Mouse (Mus musculus): ENCODE measurements around the gene Cnnm2.

Gene Cnnm2

DNA sequence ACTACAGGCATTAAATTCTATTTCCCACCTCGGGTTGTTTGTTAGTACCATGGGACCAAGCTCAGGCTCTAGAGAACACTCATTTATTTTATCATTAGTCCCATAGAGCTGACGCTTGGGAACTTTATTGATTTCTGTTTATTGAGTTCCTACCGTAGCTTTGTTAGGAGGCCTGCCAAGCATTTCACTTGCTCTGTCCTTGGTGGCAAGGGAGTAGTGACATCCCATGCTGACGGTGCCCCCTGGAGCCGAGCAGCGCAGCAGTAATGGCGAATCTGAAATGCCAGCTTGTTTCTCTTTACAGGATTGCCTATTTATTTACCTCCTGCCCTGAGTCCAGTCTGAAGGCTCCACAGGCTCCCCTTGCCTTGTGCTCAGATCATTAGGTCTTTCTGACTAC, 84.7 kb downstream of the Cnnm2 start:
- no peak for DNase-seq (ENCODE audit: low read depth, low spot score)

DNA sequence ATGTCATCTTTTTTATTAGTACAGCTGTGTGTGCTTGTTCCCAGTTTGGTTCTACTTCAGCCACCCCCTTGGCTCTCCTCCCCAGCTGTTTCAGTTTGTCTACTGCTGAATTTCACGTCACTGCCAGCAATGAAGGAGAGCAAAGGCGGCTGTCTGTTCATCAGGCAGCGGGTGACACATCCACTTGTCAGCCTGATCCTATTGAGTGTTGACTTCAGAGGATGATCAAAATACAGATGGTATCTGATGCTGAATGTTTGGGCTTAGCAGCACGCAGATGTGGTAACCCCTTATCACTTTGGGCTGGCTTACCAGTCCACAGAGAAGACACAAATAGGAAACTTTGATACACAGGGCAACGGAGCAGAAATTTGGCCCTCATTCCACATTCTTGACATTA, 85.1 kb downstream of the Cnnm2 start:
- DNase-seq (ENCODE audit: low read depth, low spot score) = peak; percentile 53

DNA sequence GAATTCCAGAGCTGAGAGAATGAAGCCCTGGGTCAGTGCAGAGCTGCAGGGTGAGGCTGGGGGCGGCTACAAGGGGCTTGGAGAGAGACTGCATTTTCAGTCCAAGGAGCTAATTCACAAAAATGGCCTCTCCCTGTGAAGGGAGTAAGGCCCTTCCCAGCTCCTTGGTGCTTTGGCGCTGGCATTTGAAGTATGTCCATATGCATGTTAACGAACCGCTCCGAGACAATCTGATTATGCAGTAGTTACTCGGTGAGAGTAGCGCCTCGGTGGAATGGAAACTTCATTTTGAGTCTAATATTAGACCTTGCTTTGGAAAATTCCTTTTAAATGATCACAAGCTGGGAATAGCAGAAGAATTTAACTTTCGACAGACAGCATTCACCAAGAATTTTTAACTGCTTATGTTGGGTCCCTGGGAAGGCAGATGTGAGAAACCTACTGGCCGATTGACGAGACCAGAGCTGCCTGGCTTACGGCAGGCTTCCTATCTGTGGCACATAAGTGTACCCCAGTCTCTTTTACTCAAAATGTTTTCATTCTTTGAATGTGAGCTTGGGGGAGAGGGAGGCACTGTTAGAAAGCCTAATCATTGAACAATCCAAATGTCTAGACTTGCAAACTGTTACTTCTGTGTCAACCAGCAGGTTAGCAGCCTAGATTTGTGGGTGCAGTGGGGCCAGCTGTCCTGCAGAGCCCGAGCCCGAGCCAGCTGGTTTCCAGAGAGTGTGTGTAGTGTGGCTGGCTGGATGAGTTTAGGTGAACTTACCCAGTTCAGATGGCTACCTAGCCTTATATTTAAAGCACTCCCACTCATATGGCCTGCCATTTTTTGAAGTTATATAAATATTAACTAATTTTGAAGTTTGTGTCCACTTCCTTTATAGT, 87.2 kb downstream of the Cnnm2 start:
- DNase-seq (ENCODE audit: low read depth, low spot score) = no peak

GRCm38 (mm10) chr19:46849443-46849997, 88.1 kb downstream of the Cnnm2 start:
- peak; percentile 87 for DNase-seq (ENCODE audit: low read depth, low spot score)

DNA sequence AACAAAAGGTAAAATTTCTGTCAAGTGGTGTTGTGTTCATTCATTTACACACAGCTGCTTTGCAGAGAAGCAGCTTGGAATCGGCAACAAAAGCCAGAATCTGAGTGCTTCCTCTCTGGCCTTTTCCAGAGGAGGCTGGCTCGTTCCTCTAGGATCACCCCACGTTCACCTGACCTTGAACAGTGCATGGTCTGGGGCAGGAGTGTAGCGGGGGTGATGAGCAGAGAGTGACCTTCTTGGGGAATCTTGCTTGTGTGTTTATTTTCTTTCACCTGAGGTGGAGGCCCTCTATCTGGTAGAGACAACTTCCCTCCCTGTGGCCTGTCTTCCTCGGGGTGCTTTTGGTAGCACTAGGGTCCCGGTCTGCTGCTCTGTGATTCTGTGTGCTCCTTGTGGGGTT, 94.8 kb downstream of the Cnnm2 start:
- no peak for DNase-seq (ENCODE audit: low read depth, low spot score)

DNA sequence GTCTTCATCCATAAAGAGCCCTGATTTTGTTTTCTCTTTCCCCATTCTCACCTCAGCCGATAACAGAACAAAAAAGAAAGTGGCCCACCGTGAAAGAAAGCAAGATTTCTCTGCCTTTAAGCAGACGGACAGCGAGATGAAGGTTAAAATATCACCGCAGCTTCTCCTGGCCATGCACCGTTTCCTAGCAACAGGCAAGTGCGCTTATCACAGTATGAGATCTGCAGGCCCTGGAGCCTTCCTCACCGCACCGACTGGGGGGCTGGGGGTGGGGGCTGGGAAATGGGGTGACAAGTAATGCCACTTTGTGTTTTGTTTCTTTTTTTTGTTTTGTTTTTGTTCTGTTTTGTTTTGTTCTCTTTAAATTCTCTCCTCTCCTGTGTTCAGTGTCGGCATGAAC, 95.4 kb downstream of the Cnnm2 start:
- DNase-seq (ENCODE audit: low read depth, low spot score) = no peak

DNA sequence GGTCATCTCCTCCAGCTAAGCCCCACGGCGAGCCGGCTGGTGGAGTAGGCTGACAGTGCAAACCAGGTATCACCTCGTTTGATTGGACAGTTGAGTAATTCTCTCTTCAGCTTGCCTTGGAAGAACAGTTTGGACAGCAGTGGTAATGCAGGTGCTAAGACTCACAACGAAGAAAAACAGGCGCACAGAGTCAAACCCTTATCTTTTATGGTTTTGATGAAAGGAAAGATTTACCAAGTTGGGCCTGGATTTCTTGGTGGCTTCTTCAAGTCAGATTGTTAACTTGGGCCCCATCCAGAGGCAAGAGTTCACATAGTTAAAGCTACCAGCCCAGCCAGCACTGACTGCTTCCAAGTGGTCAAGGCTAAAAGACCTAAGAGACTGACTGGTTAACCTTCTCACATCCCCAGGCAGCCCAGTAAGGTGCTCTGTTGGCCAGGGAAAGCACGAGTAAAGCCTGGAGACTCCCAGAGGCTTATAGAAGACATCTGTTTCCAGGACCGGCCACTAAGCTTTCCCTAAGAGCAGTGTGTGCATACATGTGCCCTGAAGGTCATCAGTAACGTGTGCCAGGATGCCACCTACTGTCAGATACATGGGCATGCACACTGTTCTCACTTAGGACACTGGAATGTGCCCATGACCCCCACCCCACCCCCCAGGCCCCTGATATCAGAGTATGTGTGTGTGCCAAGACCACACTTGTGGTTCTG, 96.0 kb downstream of the Cnnm2 start:
- DNase-seq (ENCODE audit: low read depth, low spot score) = no peak

DNA sequence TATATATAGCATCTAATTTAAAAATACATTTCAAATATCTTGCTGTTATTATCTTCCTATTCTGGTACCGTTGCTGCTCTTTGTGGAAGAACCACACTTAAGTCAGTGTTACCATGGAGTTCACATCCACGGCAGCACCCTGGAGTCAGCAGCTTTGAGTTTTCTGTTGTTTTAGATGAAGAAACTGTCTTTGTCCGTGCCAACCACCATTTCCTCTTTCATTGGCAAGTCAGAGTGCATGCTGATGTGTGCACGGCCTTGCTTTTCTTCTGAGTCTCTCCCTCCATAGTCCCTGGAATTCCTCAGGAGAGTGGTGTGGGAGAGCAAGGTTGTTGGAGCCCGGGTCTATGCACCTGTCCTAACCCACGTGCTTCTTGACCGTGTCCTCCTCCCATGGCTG, 96.8 kb downstream of the Cnnm2 start:
- DNase-seq (ENCODE audit: low read depth, low spot score) = no peak

DNA sequence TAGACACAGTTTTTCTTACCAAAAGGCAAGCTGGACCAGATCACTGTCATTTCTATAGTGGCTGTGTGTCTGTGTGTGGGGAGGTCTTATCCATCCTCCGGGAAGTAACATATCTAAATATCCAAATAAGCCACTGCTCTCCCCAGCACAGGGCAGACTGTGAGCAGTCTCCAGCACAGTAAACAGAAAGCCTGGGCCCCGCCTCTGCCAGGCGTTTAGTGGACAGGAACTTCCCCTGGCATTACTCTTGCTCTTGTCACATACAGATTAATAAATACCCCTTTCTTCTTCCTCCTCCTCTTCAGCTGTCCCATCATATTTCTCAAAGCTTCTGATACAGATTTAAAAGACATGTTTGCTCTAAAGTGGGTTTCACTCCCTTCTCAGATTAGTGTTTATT, 101.2 kb downstream of the Cnnm2 start:
- no peak for DNase-seq (ENCODE audit: low read depth, low spot score)

- no peak for DNase-seq (ENCODE audit: low read depth, low spot score)
Observed at GRCm38 (mm10) chr19:46863236-46863927, 102.0 kb downstream of the Cnnm2 start.

DNA sequence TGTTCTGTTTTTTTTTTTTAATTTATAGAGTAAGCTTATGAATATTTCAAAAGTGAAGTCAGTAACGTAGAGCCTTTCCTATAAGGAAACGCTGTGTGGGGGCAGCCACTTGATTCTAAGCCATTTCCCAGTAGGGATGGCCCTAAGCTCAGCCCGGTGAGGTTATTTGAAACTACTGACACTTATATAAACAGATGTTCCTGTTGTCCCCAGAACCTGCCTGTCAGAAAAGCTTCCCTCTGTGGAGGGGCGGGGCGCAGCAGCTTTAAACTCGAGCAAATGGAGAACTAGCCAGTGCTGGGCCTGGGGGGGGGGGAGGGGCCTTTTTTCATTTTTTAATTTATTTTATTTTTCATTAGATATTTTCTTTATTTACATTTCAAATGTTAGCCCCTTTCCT, 102.7 kb downstream of the Cnnm2 start:
- no peak for DNase-seq (ENCODE audit: low read depth, low spot score)

- no peak for DNase-seq (ENCODE audit: low read depth, low spot score)
Observed at GRCm38 (mm10) chr19:46864731-46865331, 103.4 kb downstream of the Cnnm2 start.

DNA sequence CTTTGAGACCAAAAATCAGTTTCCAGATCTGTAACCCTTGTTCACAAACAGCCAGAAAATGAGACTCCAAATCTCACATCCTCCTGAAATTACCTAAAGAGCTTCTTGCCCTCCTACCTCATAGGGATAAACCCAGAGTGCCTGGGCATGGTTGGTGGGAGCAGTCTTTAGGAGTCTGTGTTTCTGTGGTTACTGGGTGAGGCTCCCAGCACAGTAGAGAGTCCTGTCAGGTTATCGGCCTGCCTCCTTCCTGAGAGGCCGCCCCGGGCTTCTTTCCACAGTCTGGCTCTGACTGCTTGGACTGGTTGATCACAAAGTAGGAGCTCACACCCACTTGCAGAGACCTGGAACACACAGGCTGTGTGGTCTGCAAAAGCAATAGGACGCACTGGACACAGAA, 104.0 kb downstream of the Cnnm2 start:
- DNase-seq (ENCODE audit: low read depth, low spot score) = no peak

DNA sequence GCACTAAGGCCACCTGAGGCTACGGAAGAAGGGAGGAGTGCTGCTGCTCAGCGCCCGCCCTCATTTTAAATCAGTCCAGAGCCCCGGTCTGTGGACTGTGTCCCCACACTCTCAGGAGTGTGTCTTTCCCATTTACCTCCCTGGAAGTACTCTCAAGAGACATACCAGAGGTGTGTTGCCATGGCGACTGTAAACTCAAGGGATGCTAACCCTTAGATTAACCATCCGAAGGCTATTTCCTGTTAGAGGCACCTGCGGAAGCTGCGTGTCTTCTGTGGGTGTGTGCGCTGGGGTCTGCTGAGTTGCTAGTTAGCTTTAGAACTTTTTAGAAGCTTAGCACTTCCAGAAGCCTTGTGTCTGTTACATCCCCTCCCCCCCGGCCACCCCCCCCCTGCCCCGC, 107.7 kb downstream of the Cnnm2 start:
- DNase-seq (ENCODE audit: low read depth, low spot score) = no peak

DNA sequence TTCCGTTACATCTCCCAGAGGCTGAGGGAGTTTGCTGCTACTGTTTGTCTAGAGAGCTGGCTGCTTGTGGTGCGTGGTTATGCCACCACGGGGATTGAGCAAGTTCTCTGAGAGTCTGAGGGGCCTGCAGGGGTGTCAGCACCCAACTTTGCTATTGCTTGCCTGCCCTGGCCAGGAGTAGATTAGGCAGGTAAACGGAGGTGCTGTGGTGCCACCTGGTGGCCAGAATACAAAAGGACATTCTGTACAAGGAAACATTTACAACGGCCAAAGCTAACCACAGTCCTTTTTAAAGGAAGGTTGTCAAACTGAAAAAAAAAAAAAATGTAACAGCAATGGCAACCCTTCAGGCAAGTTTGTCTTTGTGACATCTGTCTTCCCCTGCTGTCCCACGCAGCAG, 108.1 kb downstream of the Cnnm2 start:
- peak; percentile 71 for DNase-seq (ENCODE audit: low read depth, low spot score)

- DNase-seq (ENCODE audit: low read depth, low spot score) = no peak
Observed at GRCm38 (mm10) chr19:46871096-46871495, 109.7 kb downstream of the Cnnm2 start.

- DNase-seq (ENCODE audit: low read depth, low spot score) = no peak
Observed at GRCm38 (mm10) chr19:46871651-46872050, 110.3 kb downstream of the Cnnm2 start.

DNA sequence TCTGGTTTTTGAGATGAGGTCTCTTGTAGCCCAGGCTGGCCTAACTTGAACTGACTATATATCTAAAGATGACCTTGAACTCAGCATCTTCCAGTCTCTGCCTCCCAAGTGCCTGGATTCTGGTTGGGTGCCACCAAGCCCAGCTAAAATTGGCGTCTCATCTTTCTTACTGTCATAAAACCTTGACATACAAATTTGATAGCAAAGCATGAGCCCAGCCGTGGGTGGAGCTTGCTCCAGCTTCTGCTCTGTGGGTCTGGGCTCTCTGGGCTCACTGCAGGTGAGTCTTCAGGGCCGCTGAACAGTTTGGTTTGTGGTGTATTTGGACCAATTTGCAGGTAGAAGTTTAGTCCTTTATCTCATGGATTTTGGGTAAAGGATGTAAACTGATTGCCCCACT, 112.5 kb downstream of the Cnnm2 start:
- no peak for DNase-seq (ENCODE audit: low read depth, low spot score)

GRCm38 (mm10) chr19:46875790-46876189, 114.4 kb downstream of the Cnnm2 start:
- DNase-seq (ENCODE audit: low read depth, low spot score) = peak; percentile 60

- DNase-seq (ENCODE audit: low read depth, low spot score) = no peak
Observed at GRCm38 (mm10) chr19:46877886-46878285, 116.5 kb downstream of the Cnnm2 start.

GRCm38 (mm10) chr19:46878346-46878745, 117.0 kb downstream of the Cnnm2 start:
- DNase-seq (ENCODE audit: low read depth, low spot score) = no peak

DNA sequence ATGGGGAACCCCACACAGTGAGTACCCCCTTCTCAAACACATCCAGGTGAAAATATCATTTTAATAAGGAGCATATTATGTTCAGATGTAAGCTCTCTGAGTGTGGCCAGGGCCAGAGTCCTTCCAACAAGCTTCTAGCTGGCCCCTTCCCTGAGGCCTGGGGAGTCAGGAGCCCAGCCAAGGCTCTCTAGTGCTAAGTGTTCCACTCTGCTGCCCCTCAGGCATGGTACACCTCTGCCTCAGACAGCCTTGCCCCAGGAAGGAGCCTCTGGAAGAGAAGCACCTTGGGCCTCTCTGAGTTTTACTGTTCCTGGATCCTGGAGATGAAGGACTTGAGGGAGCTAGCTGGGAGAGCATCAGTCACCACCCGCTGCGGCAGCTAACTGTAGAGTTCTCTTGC, 118.5 kb downstream of the Cnnm2 start:
- no peak for DNase-seq (ENCODE audit: low read depth, low spot score)
